8 mouse cellular contexts compared by ENCODE assay signal in the genomic region with DNA sequence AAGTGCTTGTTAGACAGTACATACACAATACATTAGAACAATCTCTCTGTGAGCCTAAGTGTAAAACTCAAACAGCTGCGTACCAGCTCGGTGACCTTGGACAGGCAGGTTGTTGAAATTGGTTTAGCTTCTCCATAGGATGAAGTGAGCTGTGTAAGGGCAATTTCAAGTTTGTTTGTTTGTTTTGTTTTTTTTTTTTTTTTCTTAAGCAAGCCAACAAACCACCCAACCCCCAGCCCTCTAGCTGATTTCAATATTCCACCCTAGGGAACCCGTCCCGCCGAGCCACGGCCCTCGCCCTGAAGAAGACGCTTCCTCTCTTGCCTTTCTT. TPM values are rescaled to one million over a fixed set of nuclear protein-coding genes. Genes with fewer than 3 reads are reported as not detected.
DNase-seq lines count a peak whose midpoint lies in the region; ATAC-seq and TF ChIP-seq lines count a peak whose summit lies in the region.

No protein-coding gene starts in this region.

- TF ChIP-seq CTCF in left cerebral cortex, adult 2 months (IDR thresholded peaks at IDR 0.05) = no peak
- TF ChIP-seq CTCF in hindbrain, postnatal 0 days (IDR thresholded peaks at IDR 0.05; ENCODE audit: low read depth) = no peak
- no peak for TF ChIP-seq CTCF in midbrain, postnatal 0 days (IDR thresholded peaks at IDR 0.05)

- H3K27me3 ChIP-seq in embryonic facial prominence, embryonic 12.5 days = peaks cover 6% of the 10 kb centered on the region
- H3K27me3 ChIP-seq in hindbrain, postnatal 0 days (ENCODE audit: insufficient read depth, low read length) = no peaks in the 10 kb centered on the region
- H3K27me3 ChIP-seq in midbrain, postnatal 0 days (ENCODE audit: insufficient read depth, low read length) = no peaks in the 10 kb centered on the region

- H3K9me3 ChIP-seq in embryonic facial prominence, embryonic 12.5 days = peaks cover 4% of the 10 kb centered on the region; the same call in 1 of the 2 replicates
- no peaks in the 10 kb centered on the region for H3K9me3 ChIP-seq in hindbrain, postnatal 0 days (ENCODE audit: low read length)
- no peaks in the 10 kb centered on the region for H3K9me3 ChIP-seq in midbrain, postnatal 0 days (ENCODE audit: low read length)

- ATAC-seq in embryonic facial prominence, embryonic 12.5 days (ENCODE audit: insufficient number of reproducible peaks, insufficient read depth, low FRiP score, low TSS enrichment) = no peak
- no peak for ATAC-seq in hindbrain, postnatal 0 days
- ATAC-seq in midbrain, postnatal 0 days (ENCODE audit: low FRiP score) = no peak

- 18% methylated on average over 8 of the region's 8 CpGs for WGBS in embryonic facial prominence, embryonic 12.5 days
- 16% methylated on average over 8 of the region's 8 CpGs for WGBS in hindbrain, postnatal 0 days
- WGBS in midbrain, postnatal 0 days = 17% methylated on average over 8 of the region's 8 CpGs

- peak overlapping the region; percentile 83 for H3K4me2 ChIP-seq in embryonic facial prominence, embryonic 12.5 days (replicated peaks)
- H3K4me2 ChIP-seq in hindbrain, postnatal 0 days (ENCODE audit: low read depth, low read length) = peak overlapping the region; percentile 83
- peak overlapping the region; percentile 86 for H3K4me2 ChIP-seq in midbrain, postnatal 0 days (ENCODE audit: low read depth, low read length, poor library complexity, severe bottlenecking)

- DNase-seq in left cerebral cortex, adult 2 months (ENCODE audit: extremely low spot score in 1 of 2, low spot score in 2 of 2) = no peak
- no peak for DNase-seq in left cerebral cortex, postnatal 25 days (ENCODE audit: low spot score in 2 of 2)
- no peak for DNase-seq in hindbrain, postnatal 0 days (ENCODE audit: low spot score)
- DNase-seq in midbrain, postnatal 0 days (ENCODE audit: low spot score) = no peak
- no peak for DNase-seq in left cerebral cortex, postnatal 36 days (ENCODE audit: low spot score in 2 of 2)
- DNase-seq in left cerebral cortex, adult 18-20 months (ENCODE audit: low spot score in 2 of 2) = no peak
- DNase-seq in cerebellum, adult 11 months = no peak

- peak overlapping the region; percentile 50; the same call in 1 of the 2 replicates for H3K27ac ChIP-seq in left cerebral cortex, adult 2 months
- H3K27ac ChIP-seq in embryonic facial prominence, embryonic 12.5 days = no peak overlapping the region
- peak overlapping the region; percentile 70; the same call in 1 of the 2 replicates for H3K27ac ChIP-seq in hindbrain, postnatal 0 days
- H3K27ac ChIP-seq in midbrain, postnatal 0 days (ENCODE audit: low read depth, low read length) = no peak overlapping the region

- H3K36me3 ChIP-seq in embryonic facial prominence, embryonic 12.5 days = no peaks in the 10 kb centered on the region
- H3K36me3 ChIP-seq in hindbrain, postnatal 0 days (ENCODE audit: insufficient read depth, low read length) = no peaks in the 10 kb centered on the region
- H3K36me3 ChIP-seq in midbrain, postnatal 0 days (ENCODE audit: insufficient read depth, low read length) = no peaks in the 10 kb centered on the region

- intact Hi-C loops in left cerebral cortex, adult 2 months (cut with DNase I) = loop anchor here (2.0 kb wide), 1 partner anchor 39 kb away; no protein-coding TSS in a partner anchor
- intact Hi-C loops in left cerebral cortex, postnatal 25 days (cut with DNase I) = loop anchor here (2.0 kb wide), 1 partner anchor 39 kb away; no protein-coding TSS in a partner anchor
- intact Hi-C loops in left cerebral cortex, postnatal 36 days (cut with DNase I) = loop anchor here (5.0 kb wide), 1 partner anchor 39 kb away; no protein-coding TSS in a partner anchor

- H3K9ac ChIP-seq in embryonic facial prominence, embryonic 12.5 days = no peak overlapping the region
- H3K9ac ChIP-seq in hindbrain, postnatal 0 days (replicated peaks; ENCODE audit: low read length) = peak overlapping the region; percentile 67; the same call in 1 of the 2 replicates
- 0 out of 2 replicates have a peak overlapping the region, but pooled peaks have one; percentile 65 for H3K9ac ChIP-seq in midbrain, postnatal 0 days (replicated peaks; ENCODE audit: low read length, poor library complexity, severe bottlenecking)

- H3K4me3 ChIP-seq in left cerebral cortex, adult 2 months = peak overlapping the region; percentile 59
- H3K4me3 ChIP-seq in embryonic facial prominence, embryonic 12.5 days = peak overlapping the region; percentile 69
- peak overlapping the region; percentile 74 for H3K4me3 ChIP-seq in hindbrain, postnatal 0 days (ENCODE audit: low read length)
- H3K4me3 ChIP-seq in midbrain, postnatal 0 days (ENCODE audit: low read depth, low read length) = peak overlapping the region; percentile 73

- peaks cover 11% of the 10 kb centered on the region for H3K4me1 ChIP-seq in embryonic facial prominence, embryonic 12.5 days
- H3K4me1 ChIP-seq in hindbrain, postnatal 0 days (ENCODE audit: insufficient read depth, low read length) = peaks cover 8% of the 10 kb centered on the region
- H3K4me1 ChIP-seq in midbrain, postnatal 0 days (ENCODE audit: insufficient read depth, low read length) = peaks cover 5% of the 10 kb centered on the region

RNA-seq across cellular contexts. Expression of a gene that starts 0.4 kb away (rescaled TPM):
- 100 to 1,000 TPM; 194 to 203 TPM for total RNA-seq in left cerebral cortex, adult 2 months (2021)
- total RNA-seq in left cerebral cortex, postnatal 25 days (2021) = 100 to 1,000 TPM; 166 to 187 TPM
- 10.2 and 12.7 TPM in 2 replicates for polyA plus RNA-seq in embryonic facial prominence, embryonic 12.5 days (2016; fragmentation: Nextera tagmentation; extraction: Ambion mirVana)
- 122 and 126 TPM in 2 replicates for total RNA-seq in hindbrain, postnatal 0 days (2014; rRNA removed)
- polyA plus RNA-seq in hindbrain, postnatal 0 days (2015; fragmentation: Nextera tagmentation; extraction: Ambion mirVana) = 47.7 and 48.9 TPM in 2 replicates
- 129 and 178 TPM in 2 replicates for total RNA-seq in midbrain, postnatal 0 days (2014; rRNA removed)
- polyA plus RNA-seq in midbrain, postnatal 0 days (2015; fragmentation: Nextera tagmentation; extraction: Ambion mirVana) = 54.3 and 62.6 TPM in 2 replicates
- total RNA-seq in left cerebral cortex, postnatal 36 days (2021) = 100 to 1,000 TPM; 166 to 217 TPM
- total RNA-seq in left cerebral cortex, adult 18-20 months (2021) = 100 to 1,000 TPM; 164 to 168 TPM

Comparison
In these comparisons a context has a peak if more than half of its experiments do, and no peak if none do; other contexts are left out.
1. H3K27ac ChIP-seq: peak in left cerebral cortex, adult 2 months (single experiment) and hindbrain, postnatal 0 days (single experiment); none in embryonic facial prominence, embryonic 12.5 days (single experiment) and midbrain, postnatal 0 days (single experiment).
2. Peak in every context shown above with its lines, with median percentiles within 50 percentile points of each other: H3K4me3 ChIP-seq and H3K4me2 ChIP-seq.